ENCODE assay signal across 8 mouse cellular contexts in genomic region chr1:91483304-91484010, GRCm38 (mm10). TPM values are rescaled to one million over a fixed set of nuclear protein-coding genes. Genes with fewer than 3 reads are reported as not detected.
DNase-seq lines count a peak whose midpoint lies in the region; ATAC-seq lines count a peak whose summit lies in the region.

No protein-coding gene starts in this region.

- H3K4me2 ChIP-seq in forebrain, embryonic 11.5 days (ENCODE audit: low read depth, low read length, severe bottlenecking) = no peak overlapping the region
- no peak overlapping the region for H3K4me2 ChIP-seq in forebrain, embryonic 16.5 days (ENCODE audit: low read length)
- H3K4me2 ChIP-seq in intestine, embryonic 16.5 days (ENCODE audit: low read depth, low read length) = no peak overlapping the region

- no peak overlapping the region for H3K27ac ChIP-seq in forebrain, embryonic 11.5 days (ENCODE audit: low read depth, low read length)
- H3K27ac ChIP-seq in forebrain, embryonic 16.5 days (ENCODE audit: low read length) = no peak overlapping the region
- H3K27ac ChIP-seq in intestine, embryonic 16.5 days (ENCODE audit: low read length) = no peak overlapping the region

- intact Hi-C loops in left cerebral cortex, postnatal 25 days (cut with DNase I) = loop anchor here (1.0 to 5.0 kb wide), 2 partner anchors 55 to 556 kb away; no protein-coding TSS in a partner anchor

- 55% methylated on average over 10 of the region's 10 CpGs for WGBS in forebrain, embryonic 11.5 days
- WGBS in forebrain, embryonic 16.5 days = 53% methylated on average over 10 of the region's 10 CpGs
- WGBS in intestine, embryonic 16.5 days = 35% methylated on average over 10 of the region's 10 CpGs

- no peak overlapping the region for H3K4me3 ChIP-seq in forebrain, embryonic 11.5 days (ENCODE audit: low read depth, low read length)
- H3K4me3 ChIP-seq in forebrain, embryonic 16.5 days (replicated peaks; ENCODE audit: low read length) = no peak overlapping the region
- H3K4me3 ChIP-seq in intestine, embryonic 16.5 days (ENCODE audit: low read length) = no peak overlapping the region

- H3K9me3 ChIP-seq in forebrain, embryonic 11.5 days (ENCODE audit: control insufficient read depth, low read length) = no peaks in the 10 kb centered on the region
- H3K9me3 ChIP-seq in forebrain, embryonic 16.5 days (ENCODE audit: control insufficient read depth, low read length) = no peaks in the 10 kb centered on the region
- no peaks in the 10 kb centered on the region for H3K9me3 ChIP-seq in intestine, embryonic 16.5 days (ENCODE audit: control insufficient read depth, low read length)

- H3K27me3 ChIP-seq in forebrain, embryonic 11.5 days (ENCODE audit: control insufficient read depth, insufficient read depth, low read length) = no peaks in the 10 kb centered on the region
- no peaks in the 10 kb centered on the region for H3K27me3 ChIP-seq in forebrain, embryonic 16.5 days (replicated peaks; ENCODE audit: control insufficient read depth, insufficient read depth, low read length)
- H3K27me3 ChIP-seq in intestine, embryonic 16.5 days (replicated peaks; ENCODE audit: control insufficient read depth, insufficient read depth, low read length) = no peaks in the 10 kb centered on the region

- H3K9ac ChIP-seq in forebrain, embryonic 11.5 days (ENCODE audit: low read length) = no peak overlapping the region
- no peak overlapping the region for H3K9ac ChIP-seq in forebrain, embryonic 16.5 days (replicated peaks; ENCODE audit: low read depth, low read length)
- H3K9ac ChIP-seq in intestine, embryonic 16.5 days (ENCODE audit: low read depth, low read length) = no peak overlapping the region

- no peaks in the 10 kb centered on the region for H3K4me1 ChIP-seq in forebrain, embryonic 11.5 days (replicated peaks; ENCODE audit: control insufficient read depth, insufficient read depth, low read length)
- H3K4me1 ChIP-seq in forebrain, embryonic 16.5 days (replicated peaks; ENCODE audit: control insufficient read depth, insufficient read depth, low read length) = no peaks in the 10 kb centered on the region
- peaks cover 4% of the 10 kb centered on the region; the same call in 1 of the 2 replicates for H3K4me1 ChIP-seq in intestine, embryonic 16.5 days (ENCODE audit: control insufficient read depth, insufficient read depth, low read length)

- peak; percentile 78 for DNase-seq in forebrain, embryonic 11.5 days (ENCODE audit: low spot score)
- DNase-seq in cerebellum, postnatal 14 days = peak; percentile 92 to 96
- DNase-seq in gastrocnemius, postnatal 25 days = peak; percentile 69
- DNase-seq in left cerebral cortex, postnatal 25 days (ENCODE audit: low spot score in 2 of 2) = peak; percentile 61 to 80
- peak; percentile 80 for DNase-seq in mesoderm, embryonic 11.5 days (ENCODE audit: low read depth, low spot score)
- DNase-seq in spleen, adult 18-20 months = peak; percentile 48 to 77

- H3K36me3 ChIP-seq in forebrain, embryonic 11.5 days (ENCODE audit: control insufficient read depth, insufficient read depth, low read length) = no peaks in the 10 kb centered on the region
- no peaks in the 10 kb centered on the region for H3K36me3 ChIP-seq in forebrain, embryonic 16.5 days (ENCODE audit: control insufficient read depth, insufficient read depth)
- no peaks in the 10 kb centered on the region for H3K36me3 ChIP-seq in intestine, embryonic 16.5 days (ENCODE audit: control insufficient read depth, insufficient read depth, low read length)

- no peak for ATAC-seq in forebrain, embryonic 11.5 days (replicated peaks; ENCODE audit: low FRiP score)
- no peak for ATAC-seq in forebrain, embryonic 16.5 days
- ATAC-seq in intestine, embryonic 16.5 days = peak; percentile 88

RNA-seq across cellular contexts. Expression of gene Traf3ip1, which starts 11.0 kb away (rescaled TPM):
- polyA plus RNA-seq in forebrain, embryonic 11.5 days (2014; fragmentation: Nextera tagmentation; extraction: Ambion mirVana) = 9.1 and 10.3 TPM in 2 replicates
- polyA plus RNA-seq in forebrain, embryonic 16.5 days (2015; fragmentation: Nextera tagmentation; extraction: Ambion mirVana) = 10.9 and 13.2 TPM in 2 replicates
- total RNA-seq in gastrocnemius, postnatal 25 days (2021) = 1 to 10 TPM; 2.9 to 3.2 TPM
- polyA plus RNA-seq in intestine, embryonic 16.5 days (2015; fragmentation: Nextera tagmentation; extraction: Ambion mirVana) = 6.2 and 6.7 TPM in 2 replicates
- 10 to 100 TPM; 15.5 to 15.8 TPM for total RNA-seq in left cerebral cortex, postnatal 25 days (2021)

RNA-seq across cellular contexts. Expression of gene Per2, which starts 24.3 kb away (rescaled TPM):
- 2.7 and 3.6 TPM in 2 replicates for polyA plus RNA-seq in forebrain, embryonic 11.5 days (2014; fragmentation: Nextera tagmentation; extraction: Ambion mirVana)
- polyA plus RNA-seq in forebrain, embryonic 16.5 days (2015; fragmentation: Nextera tagmentation; extraction: Ambion mirVana) = 5.6 and 6.3 TPM in 2 replicates
- 1 to 10 TPM in 1 of 2 experiments, under 1 TPM in 1; 0.97 to 7.1 TPM for total RNA-seq in gastrocnemius, postnatal 25 days (2021)
- 8.9 and 11.7 TPM in 2 replicates for polyA plus RNA-seq in intestine, embryonic 16.5 days (2015; fragmentation: Nextera tagmentation; extraction: Ambion mirVana)
- 10 to 100 TPM; 25.3 to 30.0 TPM for total RNA-seq in left cerebral cortex, postnatal 25 days (2021)

RNA-seq across cellular contexts. Expression of gene Asb1, which starts 56.9 kb away (rescaled TPM):
- 11.9 and 12.7 TPM in 2 replicates for polyA plus RNA-seq in forebrain, embryonic 11.5 days (2014; fragmentation: Nextera tagmentation; extraction: Ambion mirVana)
- polyA plus RNA-seq in forebrain, embryonic 16.5 days (2015; fragmentation: Nextera tagmentation; extraction: Ambion mirVana) = 13.7 and 14.1 TPM in 2 replicates
- total RNA-seq in gastrocnemius, postnatal 25 days (2021) = 10 to 100 TPM; 15.5 TPM
- polyA plus RNA-seq in intestine, embryonic 16.5 days (2015; fragmentation: Nextera tagmentation; extraction: Ambion mirVana) = 3.1 and 3.4 TPM in 2 replicates
- total RNA-seq in left cerebral cortex, postnatal 25 days (2021) = 10 to 100 TPM; 41.7 to 42.4 TPM
